Comparison of ENCODE assay signal across 9 mouse cellular contexts in genomic region chr4:119490806-119491205, GRCm38 (mm10). TPM values are rescaled to one million over a fixed set of nuclear protein-coding genes. Genes with fewer than 3 reads are reported as not detected.
A peak's percentile ranks its signal among the peaks of the same experiment; 100 is the strongest.
DNase-seq lines count a peak whose midpoint lies in the region; ATAC-seq and TF ChIP-seq lines count a peak whose summit lies in the region.
"Had no signal": no experiment of that assay in that cellular context is flagged by ENCODE, and none has a peak within 500 bp of the region (broad histone marks: within the 10 kb centered on the region; RNA-seq: fewer than 3 reads in every experiment).

No protein-coding gene starts in this region.

- no peak for TF ChIP-seq POLR2A in thymus, adult 2 months (IDR thresholded peaks at IDR 0.05; ENCODE audit: control insufficient read depth, extremely low read depth, insufficient read depth, low read length, poor library complexity)
- no peak for TF ChIP-seq POLR2A in cortical plate, adult 2 months (IDR thresholded peaks at IDR 0.05; ENCODE audit: extremely low read depth, insufficient read depth, low read length)

- H3K9ac ChIP-seq in liver, embryonic 14.5 days (replicated peaks): no peak overlapping the region
- no peak overlapping the region for H3K9ac ChIP-seq in heart, embryonic 12.5 days

- H3K27ac ChIP-seq in thymus, adult 2 months (ENCODE audit: control insufficient read depth, insufficient read depth, low read length): no peak overlapping the region
- H3K27ac ChIP-seq in cortical plate, adult 2 months (ENCODE audit: insufficient read depth, low read length): no peak overlapping the region
- no peak overlapping the region for H3K27ac ChIP-seq in liver, embryonic 14.5 days
- H3K27ac ChIP-seq in heart, embryonic 12.5 days (ENCODE audit: poor library complexity, severe bottlenecking): no peak overlapping the region

- no peaks in the 10 kb centered on the region for H3K36me3 ChIP-seq in thymus, adult 2 months (ENCODE audit: control insufficient read depth, insufficient read depth, low read length)
- H3K36me3 ChIP-seq in liver, embryonic 14.5 days (replicated peaks; ENCODE audit: control insufficient read depth, insufficient read depth, low read depth): no peaks in the 10 kb centered on the region
- H3K36me3 ChIP-seq in heart, embryonic 12.5 days: no peaks in the 10 kb centered on the region

- no peak for TF ChIP-seq CTCF in thymus, adult 2 months (IDR thresholded peaks at IDR 0.05; ENCODE audit: borderline replicate concordance, control insufficient read depth, extremely low read depth, insufficient read depth, low read length, poor library complexity)
- TF ChIP-seq CTCF in cortical plate, adult 2 months (IDR thresholded peaks at IDR 0.05; ENCODE audit: extremely low read depth, insufficient read depth, low read length): 0 out of 2 replicates have a peak, but pooled peaks have one; percentile 29
- TF ChIP-seq CTCF in liver, embryonic 14.5 days (IDR thresholded peaks at IDR 0.05; ENCODE audit: low read depth): peak; percentile 54

- H3K27me3 ChIP-seq in thymus, adult 2 months (ENCODE audit: control insufficient read depth, insufficient read depth, low read length): no peaks in the 10 kb centered on the region; the same call in 1 of the 2 replicates
- peaks cover 27% of the 10 kb centered on the region for H3K27me3 ChIP-seq in liver, embryonic 14.5 days (ENCODE audit: control insufficient read depth, insufficient read depth, low read length)
- H3K27me3 ChIP-seq in heart, embryonic 12.5 days (replicated peaks): peaks cover 27% of the 10 kb centered on the region

- H3K4me2 ChIP-seq in liver, embryonic 14.5 days (ENCODE audit: low read depth): no peak overlapping the region
- H3K4me2 ChIP-seq in heart, embryonic 12.5 days: no peak overlapping the region

- no peaks in the 10 kb centered on the region for H3K9me3 ChIP-seq in liver, embryonic 14.5 days (ENCODE audit: control insufficient read depth, low read length)
- no peaks in the 10 kb centered on the region for H3K9me3 ChIP-seq in heart, embryonic 12.5 days (replicated peaks)

- no peak for TF ChIP-seq EP300 in liver, embryonic 14.5 days (IDR thresholded peaks at IDR 0.05; ENCODE audit: low read depth)

- H3K4me3 ChIP-seq in thymus, adult 2 months (ENCODE audit: control insufficient read depth, insufficient read depth, low read length): no peak overlapping the region
- no peak overlapping the region for H3K4me3 ChIP-seq in cortical plate, adult 2 months (ENCODE audit: insufficient read depth, low read length)
- H3K4me3 ChIP-seq in liver, embryonic 14.5 days (ENCODE audit: insufficient read depth in 1 of 2, low read depth in 2 of 2, low read length in 2 of 2): no peak overlapping the region
- H3K4me3 ChIP-seq in heart, embryonic 12.5 days: no peak overlapping the region
- H3K4me3 ChIP-seq: myocyte had no signal

- peaks cover 6% of the 10 kb centered on the region for H3K4me1 ChIP-seq in thymus, adult 2 months (replicated peaks; ENCODE audit: control insufficient read depth, insufficient read depth, low read length)
- H3K4me1 ChIP-seq in cortical plate, adult 2 months (ENCODE audit: control insufficient read depth, insufficient read depth, low read length): no peaks in the 10 kb centered on the region
- H3K4me1 ChIP-seq in liver, embryonic 14.5 days (replicated peaks; ENCODE audit: control insufficient read depth in 2 of 2, insufficient read depth in 2 of 2, low read length in 1 of 2): no peaks in the 10 kb centered on the region; a peak in 1 of 4 replicates
- peaks cover 4% of the 10 kb centered on the region for H3K4me1 ChIP-seq in heart, embryonic 12.5 days (replicated peaks)

- ATAC-seq in liver, embryonic 14.5 days (ENCODE audit: insufficient read depth): no peak
- ATAC-seq in heart, embryonic 12.5 days (ENCODE audit: insufficient number of reproducible peaks, low FRiP score): no peak

- 88% methylated on average over 3 of the region's 3 CpGs for WGBS in thymus, adult 2 months
- WGBS in liver, embryonic 14.5 days (ENCODE audit: insufficient replicate concordance): 52% methylated on average over 3 of the region's 3 CpGs
- 67% methylated on average over 3 of the region's 3 CpGs for WGBS in heart, embryonic 12.5 days

- DNase-seq in gastrocnemius, postnatal 10 days: peak; percentile 32
- DNase-seq in gastrocnemius, adult 8-10 months (ENCODE audit: low spot score in 2 of 2): no peak
- DNase-seq in thymus, adult 2 months: peak; percentile 33
- DNase-seq in thymus, adult 18-20 months: no peak
- peak in 1 of 3 experiments; percentile 6 for DNase-seq in liver, embryonic 14.5 days (ENCODE audit: low read depth in 3 of 3, low spot score in 3 of 3)
- DNase-seq in testis, postnatal 14 days (ENCODE audit: low spot score): peak; percentile 66

RNA-seq across cellular contexts. Expression of gene Rimkla, which starts 1.6 kb away (rescaled TPM):
- total RNA-seq in gastrocnemius, postnatal 10 days (2021): under 1 TPM; 0.41 to 0.47 TPM
- total RNA-seq in gastrocnemius, adult 8-10 months (2022): not detected
- 1.8 and 2.2 TPM in 2 replicates for polyA plus RNA-seq in thymus, adult 2 months (2012; rRNA removed)
- 8.4 and 9.0 TPM in 2 replicates for polyA plus RNA-seq in cortical plate, adult 2 months (2012; rRNA removed)
- 0.01 and 0.02 TPM in 2 replicates for polyA plus RNA-seq in liver, embryonic 14.5 days (2012; rRNA removed)
- not detected in 2 replicates for polyA plus RNA-seq in liver, embryonic 14.5 days (2014; fragmentation: Nextera tagmentation; extraction: Ambion mirVana)
- polyA plus RNA-seq in heart, embryonic 12.5 days (2016; fragmentation: Nextera tagmentation; extraction: Ambion mirVana): 6.1 and 6.5 TPM in 2 replicates
- polyA plus RNA-seq: myocyte had no signal

RNA-seq across cellular contexts. Expression of gene Foxj3, which starts 46.0 kb away (rescaled TPM):
- total RNA-seq in gastrocnemius, postnatal 10 days (2021): 10 to 100 TPM; 32.1 to 38.2 TPM
- 10 to 100 TPM; 30.0 to 33.6 (median 31.3) TPM for total RNA-seq in gastrocnemius, adult 8-10 months (2022)
- polyA plus RNA-seq in thymus, adult 2 months (2012; rRNA removed): 27.2 and 31.2 TPM in 2 replicates
- polyA plus RNA-seq in cortical plate, adult 2 months (2012; rRNA removed): 36.2 and 38.3 TPM in 2 replicates
- polyA plus RNA-seq in liver, embryonic 14.5 days (2012; rRNA removed): 4.1 and 4.7 TPM in 2 replicates
- polyA plus RNA-seq in liver, embryonic 14.5 days (2014; fragmentation: Nextera tagmentation; extraction: Ambion mirVana): 4.5 and 5.6 TPM in 2 replicates
- polyA plus RNA-seq in heart, embryonic 12.5 days (2016; fragmentation: Nextera tagmentation; extraction: Ambion mirVana): 28.4 and 29.9 TPM in 2 replicates

RNA-seq across cellular contexts. Expression of gene Frg2f1, which starts 48.5 kb away (rescaled TPM):
- total RNA-seq in gastrocnemius, postnatal 10 days (2021): 1 to 10 TPM; 6.8 to 7.8 TPM
- total RNA-seq in gastrocnemius, adult 8-10 months (2022): 1 to 10 TPM; 3.6 to 4.9 (median 4.4) TPM
- polyA plus RNA-seq in thymus, adult 2 months (2012; rRNA removed): 4.4 and 7.1 TPM in 2 replicates
- 12.5 and 15.8 TPM in 2 replicates for polyA plus RNA-seq in cortical plate, adult 2 months (2012; rRNA removed)
- polyA plus RNA-seq in liver, embryonic 14.5 days (2012; rRNA removed): 1.1 and 1.3 TPM in 2 replicates
- polyA plus RNA-seq in liver, embryonic 14.5 days (2014; fragmentation: Nextera tagmentation; extraction: Ambion mirVana): 0.39 and 0.53 TPM in 2 replicates
- 4.5 and 5.1 TPM in 2 replicates for polyA plus RNA-seq in heart, embryonic 12.5 days (2016; fragmentation: Nextera tagmentation; extraction: Ambion mirVana)

Comparison
In these comparisons a context has a peak if more than half of its experiments do, and no peak if none do; other contexts are left out.
1. DNase-seq: peak in gastrocnemius, postnatal 10 days (single experiment), thymus, adult 2 months (single experiment) and testis, postnatal 14 days (single experiment); none in gastrocnemius, adult 8-10 months (0 of 2) and thymus, adult 18-20 months (0 of 2).